Mouse (Mus musculus) hindbrain, postnatal 0 days (tissue): ENCODE results near the gene Ampd3. TPM values are rescaled to one million over a fixed set of nuclear protein-coding genes. Genes with fewer than 3 reads are reported as not detected.

Source experiments
- ATAC-seq: fragments of 200-750 bp; cut with Nextera tagmentation; 2 replicates; pipeline ENCODE4 v1.8.0; 2017; ENCODE audit warnings: mild to moderate bottlenecking, moderate TSS enrichment, moderate library complexity
- DNase-seq: peaks from one replicate; pipeline ENCODE4 v3.0.0-alpha.2; 2015; ENCODE audit warnings: low spot score
- H3K27ac ChIP-seq: fragments of 300-500 bp; sonication (generic); 2 replicates; pipeline ENCODE4 v1.5.1; 2014; ENCODE audit warnings: mild to moderate bottlenecking
- H3K27me3 ChIP-seq: fragments of 300-500 bp; sonication (generic); 2 replicates; pipeline ENCODE4 v1.6.1; 2014; ENCODE audit warnings: low read length, mixed read lengths; ENCODE audit not compliant: insufficient read depth
- H3K36me3 ChIP-seq: fragments of 300-500 bp; sonication (generic); 2 replicates; pipeline ENCODE4 v1.6.1; 2014; ENCODE audit warnings: low read length, mixed read lengths; ENCODE audit not compliant: insufficient read depth
- H3K4me1 ChIP-seq: fragments of 300-500 bp; sonication (generic); 2 replicates; pipeline ENCODE4 v1.6.1; 2014; ENCODE audit warnings: antibody characterized with exemption, low read length, mixed read lengths; ENCODE audit not compliant: insufficient read depth
- H3K4me2 ChIP-seq: fragments of 300-500 bp; sonication (generic); 2 replicates; pipeline ENCODE4 v1.6.1; 2014; ENCODE audit warnings: low read depth, mild to moderate bottlenecking, low read length, moderate library complexity, mixed read lengths
- H3K4me3 ChIP-seq: fragments of 300-500 bp; sonication (generic); 2 replicates; pipeline ENCODE4 v1.5.1; 2014; ENCODE audit warnings: low read length
- H3K9ac ChIP-seq: fragments of 300-500 bp; sonication (generic); replicated peaks from 2 replicates; pipeline ENCODE4 v1.6.1; 2014; ENCODE audit warnings: mild to moderate bottlenecking, low read length, moderate library complexity, mixed read lengths
- H3K9me3 ChIP-seq: fragments of 300-500 bp; sonication (generic); 2 replicates; pipeline ENCODE4 v1.6.1; 2016; ENCODE audit warnings: low read length, mixed read lengths
- CTCF ChIP-seq: IDR thresholded peaks from 2 replicates; pipeline ENCODE4 v1.5.1; 2016; ENCODE audit warnings: antibody characterized with exemption, control low read depth, low read depth
- WGBS: fragments of 180-500 bp; shearing (Covaris S2); extraction: QIAGEN DNeasy Blood & Tissue Kit; methylation state at CpG from one replicate; pipeline ENCODE4 v1.1.7; 2014; 5-methylcytosine and 5-hydroxymethylcytosine counted together
- polyA plus RNA-seq: library from polyadenylated mRNA; unstranded; fragments of >200 nt; fragmentation: Nextera tagmentation; extraction: Ambion mirVana; gene quantifications from 2 replicates; pipeline ENCODE4 v1.2.1, GENCODE M21; 2015
- total RNA-seq: library from RNA; depleted of rRNA; stranded (reverse); fragments of >200 nt; gene quantifications from 2 replicates; pipeline ENCODE4 v1.2.3, GENCODE M21; 2014; rRNA removed

The Ampd3 gene
- 15.1 and 24.8 TPM in 2 replicates for total RNA-seq
- 12.4 and 14.3 TPM in 2 replicates for polyA plus RNA-seq

GRCm38 (mm10) chr7:110768001-110768400 lies at the start of gene Ampd3:
TSS of gene Ampd3 (plus strand) at chr7:110768206.
- peak within 1 kb of the TSS; percentile 85 for H3K4me2 ChIP-seq
- DNase-seq (no peak), ATAC-seq (peak; percentile 18; the same call in 1 of the 2 replicates)
- peak within 1 kb of the TSS; percentile 56 for H3K4me3 ChIP-seq
- WGBS = 16% methylated on average over 16 of the region's 16 CpGs
- peak within 1 kb of the TSS; percentile 86 for H3K9ac ChIP-seq
- H3K9me3 ChIP-seq = no peaks in the 10 kb centered on the region
- no peaks in the 10 kb centered on the region for H3K27me3 ChIP-seq
- no peak for TF ChIP-seq CTCF
- peak within 1 kb of the TSS; percentile 79 for H3K27ac ChIP-seq
- no peaks in the 10 kb centered on the region for H3K36me3 ChIP-seq
- H3K4me1 ChIP-seq = peaks cover 19% of the 10 kb centered on the region; the same call in 1 of the 2 replicates

DNA sequence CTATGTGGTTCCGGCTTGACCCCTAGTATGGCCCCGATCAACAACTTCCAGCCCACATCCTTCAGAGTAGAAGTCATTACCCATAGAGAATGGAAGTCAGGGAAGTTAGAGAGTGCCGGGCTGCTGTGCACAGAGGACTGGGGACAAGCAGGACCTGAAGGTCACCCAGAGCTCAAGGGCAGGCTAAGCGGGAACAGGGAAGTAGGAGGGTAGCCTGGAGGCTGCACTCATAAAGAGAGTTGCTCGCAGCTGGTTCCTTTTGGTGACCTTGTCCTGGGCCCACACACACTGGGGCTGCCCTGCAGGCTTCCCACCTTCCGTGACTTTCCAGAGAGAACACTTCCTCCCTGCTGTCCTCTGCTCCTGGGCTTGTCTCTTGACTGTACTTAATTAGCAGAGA lies 49.5 kb upstream of the Ampd3 start:
- no peaks in the 10 kb centered on the region for H3K27me3 ChIP-seq
- no peak for DNase-seq
- 88% methylated on average over 6 of the region's 6 CpGs for WGBS
- TF ChIP-seq CTCF = no peak
- no peak overlapping the region for H3K9ac ChIP-seq
- no peak overlapping the region for H3K4me2 ChIP-seq
- H3K27ac ChIP-seq = no peak overlapping the region
- no peak overlapping the region for H3K4me3 ChIP-seq
- no peaks in the 10 kb centered on the region; the same call in 1 of the 2 replicates for H3K4me1 ChIP-seq
- ATAC-seq = no peak
- no peaks in the 10 kb centered on the region for H3K36me3 ChIP-seq
- H3K9me3 ChIP-seq = no peaks in the 10 kb centered on the region

- 90% methylated on average over 4 of the region's 4 CpGs for WGBS
- Histone ChIP-seq H3K9me3 (no peaks in the 10 kb centered on the region), H3K4me1 (no peaks in the 10 kb centered on the region; the same call in 1 of the 2 replicates), H3K4me2 (no peak overlapping the region), H3K9ac (no peak overlapping the region), H3K27ac (no peak overlapping the region), H3K36me3 (no peaks in the 10 kb centered on the region), H3K27me3 (no peaks in the 10 kb centered on the region), H3K4me3 (no peak overlapping the region)
- DNase-seq = no peak
- no peak for TF ChIP-seq CTCF
- no peak for ATAC-seq
These were observed 48.1 kb upstream of the Ampd3 start for GRCm38 (mm10) chr7:110719857-110720256.

DNA sequence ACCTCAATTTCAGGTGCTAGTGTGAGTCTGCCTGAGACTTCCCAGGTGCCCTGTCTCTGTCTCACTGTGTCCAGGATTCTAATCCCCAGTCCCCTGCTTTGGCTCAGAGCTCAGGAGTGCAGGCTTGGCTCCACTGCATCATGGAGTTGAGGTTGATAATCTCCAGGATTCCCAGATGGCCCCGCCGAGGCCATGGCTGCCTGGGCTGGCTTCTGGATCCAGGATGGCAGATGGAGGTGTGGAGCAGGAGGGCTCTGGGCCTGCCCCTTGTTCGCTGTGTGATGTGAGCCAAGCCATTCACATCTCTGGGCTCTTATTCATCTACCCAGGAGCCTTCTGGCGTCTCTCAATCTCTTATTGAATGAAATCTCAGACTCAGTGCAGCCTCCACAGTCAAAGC lies 45.8 kb upstream of the Ampd3 start:
- Histone ChIP-seq H3K27me3 (no peaks in the 10 kb centered on the region), H3K4me3 (no peak overlapping the region), H3K4me2 (no peak overlapping the region), H3K9ac (no peak overlapping the region), H3K9me3 (no peaks in the 10 kb centered on the region), H3K27ac (no peak overlapping the region), H3K4me1 (no peaks in the 10 kb centered on the region), H3K36me3 (no peaks in the 10 kb centered on the region)
- ATAC-seq (no peak), DNase-seq (no peak)
- TF ChIP-seq CTCF = no peak
- 77% methylated on average over 4 of the region's 4 CpGs for WGBS

GRCm38 (mm10) chr7:110727049-110727448 lies 41.0 kb upstream of the Ampd3 start:
- Histone ChIP-seq H3K27me3 (no peaks in the 10 kb centered on the region), H3K4me1 (peaks cover 3% of the 10 kb centered on the region; the same call in 1 of the 2 replicates), H3K9me3 (no peaks in the 10 kb centered on the region), H3K4me3 (no peak overlapping the region), H3K27ac (no peak overlapping the region), H3K36me3 (no peaks in the 10 kb centered on the region), H3K9ac (no peak overlapping the region), H3K4me2 (no peak overlapping the region)
- peak; percentile 61 for ATAC-seq
- peak; percentile 96 for TF ChIP-seq CTCF
- DNase-seq = peak; percentile 93
- 40% methylated on average over 2 of the region's 2 CpGs for WGBS

- no peaks in the 10 kb centered on the region for H3K27me3 ChIP-seq
- no peaks in the 10 kb centered on the region for H3K36me3 ChIP-seq
- peak; percentile 63 for TF ChIP-seq CTCF
- DNase-seq (peak; percentile 68), ATAC-seq (peak; percentile 39; the same call in 1 of the 2 replicates)
- peaks cover 3% of the 10 kb centered on the region; the same call in 1 of the 2 replicates for H3K4me1 ChIP-seq
- no peak overlapping the region for H3K4me3 ChIP-seq
- H3K9ac ChIP-seq = no peak overlapping the region
- peak overlapping the region; percentile 18; the same call in 1 of the 2 replicates for H3K27ac ChIP-seq
- H3K9me3 ChIP-seq = no peaks in the 10 kb centered on the region
- 48% methylated on average over 3 of the region's 3 CpGs for WGBS
- no peak overlapping the region for H3K4me2 ChIP-seq
These were observed 39.1 kb upstream of the Ampd3 start for GRCm38 (mm10) chr7:110728876-110729275.

GRCm38 (mm10) chr7:110729295-110729694 lies 38.7 kb upstream of the Ampd3 start:
- H3K9ac ChIP-seq = no peak overlapping the region
- peaks cover 3% of the 10 kb centered on the region; the same call in 1 of the 2 replicates for H3K4me1 ChIP-seq
- no peak overlapping the region for H3K4me2 ChIP-seq
- TF ChIP-seq CTCF = no peak
- H3K27ac ChIP-seq = peak overlapping the region; percentile 18; the same call in 1 of the 2 replicates
- no peaks in the 10 kb centered on the region for H3K9me3 ChIP-seq
- no peaks in the 10 kb centered on the region for H3K27me3 ChIP-seq
- H3K4me3 ChIP-seq = no peak overlapping the region
- 28% methylated on average over 6 of the region's 6 CpGs for WGBS
- ATAC-seq = no peak; the same call in 1 of the 2 replicates
- peak; percentile 52 for DNase-seq
- H3K36me3 ChIP-seq = no peaks in the 10 kb centered on the region
